Mouse (Mus musculus): ENCODE data around the gene C2cd5.

- TF ChIP-seq MAFK (IDR thresholded peaks at IDR 0.05; ENCODE audit: insufficient replicate concordance, low read length) = no peak
- no peak for TF ChIP-seq POLR2A (IDR thresholded peaks at IDR 0.05; ENCODE audit: low read depth, low read length)
- TF ChIP-seq CTCF (conservative IDR thresholded peaks at IDR 0.05 in 1 of 2, IDR thresholded peaks at IDR 0.05 in 1 of 2; ENCODE audit: low read depth in 2 of 2, low read length in 2 of 2) = no peak
- TF ChIP-seq TCF12 (IDR thresholded peaks at IDR 0.05; ENCODE audit: low read depth, low read length) = no peak
- TF ChIP-seq EP300 (IDR thresholded peaks at IDR 0.05; ENCODE audit: low read length) = no peak
- no peak for TF ChIP-seq NRF1 (IDR thresholded peaks at IDR 0.05; ENCODE audit: low read depth, low read length)
- no peak for TF ChIP-seq E2F4 (IDR thresholded peaks at IDR 0.05; ENCODE audit: insufficient replicate concordance, low read depth, low read length)
- no peak for TF ChIP-seq CHD2 (IDR thresholded peaks at IDR 0.05; ENCODE audit: low read length)
Measured at GRCm38 (mm10) chr6:143130411-143130810, 30.5 kb upstream of the C2cd5 start.

All from CH12.LX (cell line).